Mouse (Mus musculus): ENCODE measurements around the gene Gpat2.

Gene Gpat2

DNA sequence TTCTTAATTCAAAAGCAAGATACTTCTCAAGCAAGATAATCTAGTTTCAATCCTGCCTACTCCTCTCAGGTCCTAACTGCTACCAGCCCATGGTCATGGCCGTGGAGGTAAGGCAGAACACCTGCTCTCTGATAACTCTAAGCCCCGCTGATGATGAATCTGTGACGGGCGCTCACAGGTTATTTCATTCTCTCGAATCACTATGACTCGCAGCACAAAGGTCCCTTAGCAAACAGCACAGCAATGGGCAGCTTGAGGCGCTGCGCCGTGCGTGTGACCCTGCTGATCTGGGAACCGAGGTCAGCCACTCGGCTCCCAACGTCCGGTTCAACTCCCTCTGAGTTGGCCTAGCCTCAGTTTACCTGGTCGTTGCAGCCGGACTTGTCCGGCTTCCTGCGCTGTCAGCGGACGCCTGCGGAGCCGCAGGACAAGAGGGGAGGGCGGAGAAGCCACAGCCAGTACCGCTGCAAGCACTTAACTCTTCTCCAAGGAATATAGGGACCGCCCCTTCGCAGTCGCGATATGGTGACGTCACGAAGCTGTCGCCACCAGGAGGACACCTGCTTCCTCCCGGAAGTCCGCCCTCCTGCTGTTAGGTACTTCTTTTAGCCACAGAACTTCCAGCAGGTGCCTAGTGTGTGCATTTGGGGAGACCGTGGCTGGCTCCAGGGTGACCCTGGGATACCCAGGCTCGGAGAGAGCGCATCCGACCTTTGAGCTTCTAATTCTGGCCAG is 19.2 kb downstream of the Gpat2 start, which contains the start of gene Fahd2a:
Gene Fahd2a (minus strand): TSS at position 511 of the 735 bp plus-strand sequence.
- DNase-seq: peak; percentile 88

DNA sequence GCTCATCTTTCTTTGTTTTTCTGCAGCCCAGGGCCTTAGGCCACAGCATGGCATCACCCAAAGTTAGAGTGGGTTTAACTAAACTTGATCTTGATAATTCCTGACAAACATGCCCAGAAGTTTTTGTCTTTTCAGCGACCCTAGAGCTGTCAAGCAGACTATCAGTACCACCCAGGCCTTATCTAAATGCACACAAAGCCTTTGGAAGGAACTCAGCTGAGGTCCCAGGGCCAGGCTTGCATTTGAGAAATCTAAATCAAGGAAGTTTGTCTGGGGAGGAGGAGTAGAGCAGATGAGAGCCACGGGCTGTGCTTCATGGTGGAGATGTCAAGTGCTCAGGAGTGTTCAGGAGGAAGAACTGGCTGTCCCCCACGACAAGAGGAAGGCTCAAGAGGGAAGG is 21.8 kb downstream of the Gpat2 start:
- no peak for DNase-seq

DNA sequence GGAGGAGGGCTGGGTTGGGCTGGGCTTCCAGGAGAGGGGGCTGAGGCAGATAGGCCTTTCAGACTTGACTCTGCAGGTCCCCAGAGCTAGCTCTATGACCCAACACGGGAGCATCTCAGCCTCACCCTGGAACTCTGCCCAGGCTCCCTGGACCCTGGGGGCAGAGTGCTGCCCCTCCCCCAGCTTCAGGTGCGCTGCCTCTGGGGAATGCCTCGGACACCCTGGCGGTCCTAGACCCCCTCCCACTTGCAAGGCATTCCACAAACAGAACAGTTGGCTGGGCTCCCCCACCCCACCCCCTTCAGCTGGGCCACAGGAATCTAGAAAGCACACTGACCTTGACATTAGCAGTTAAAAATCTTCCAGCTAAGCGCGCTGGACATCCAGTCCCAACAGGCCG is 24.7 kb downstream of the Gpat2 start:
- DNase-seq: no peak

DNA sequence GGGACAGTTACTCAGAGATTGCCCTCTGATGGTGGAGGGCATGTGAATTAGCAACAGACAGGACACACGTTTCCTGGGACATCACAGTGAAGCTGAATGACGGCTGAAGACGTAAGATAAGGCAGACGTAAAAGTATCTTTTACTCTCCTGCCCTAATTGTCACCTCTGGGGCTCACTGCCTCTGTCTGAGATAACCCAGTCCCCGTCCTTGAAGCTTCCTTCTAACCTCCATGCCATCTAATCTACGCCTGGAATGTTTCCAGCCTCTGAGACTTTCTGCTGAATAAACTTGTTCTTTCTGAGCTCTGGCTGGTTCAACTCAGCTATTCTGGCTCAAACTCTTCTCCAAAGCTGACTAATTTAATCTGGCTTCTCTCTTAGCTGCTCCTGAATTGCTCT is 26.7 kb downstream of the Gpat2 start:
- DNase-seq: no peak

DNA sequence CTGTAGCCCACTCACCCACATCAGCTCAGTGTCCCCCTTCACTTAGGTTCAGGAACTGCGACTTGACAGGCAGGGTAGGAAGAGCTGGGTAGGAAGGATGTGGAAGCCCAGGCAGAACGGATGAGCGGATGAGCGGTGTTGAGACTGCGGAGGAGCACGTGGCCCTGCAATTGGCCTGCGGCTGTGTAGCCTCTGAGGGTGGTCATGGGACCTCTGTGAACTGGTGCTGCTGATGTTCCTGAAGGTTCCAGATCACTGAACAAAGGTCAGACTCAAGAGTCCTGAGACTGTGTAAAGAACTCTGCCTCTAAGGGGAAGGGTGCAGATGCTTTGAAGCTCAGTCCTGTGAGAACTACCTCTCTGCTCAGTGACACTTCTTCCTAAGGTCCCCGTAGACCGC is 28.1 kb downstream of the Gpat2 start:
- no peak for DNase-seq

DNA sequence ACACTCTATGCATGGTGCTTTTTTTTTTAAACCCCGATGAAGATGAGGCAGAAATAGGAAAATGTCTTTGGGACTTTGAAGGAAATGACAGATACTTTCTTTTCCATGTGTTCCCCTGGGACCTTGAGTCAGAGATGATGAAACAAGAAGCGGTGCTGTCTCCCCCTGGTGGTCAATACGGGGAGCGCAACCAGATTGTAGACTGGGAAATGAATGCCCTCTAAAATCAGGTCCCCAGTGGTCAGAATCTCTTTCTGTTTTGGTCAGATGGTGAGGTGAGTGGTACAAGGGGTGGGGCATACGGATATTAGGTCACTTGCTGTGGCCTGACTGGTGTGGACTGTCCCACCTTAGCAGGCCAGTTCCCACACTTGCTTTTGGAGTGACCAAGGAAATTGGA is 28.8 kb downstream of the Gpat2 start:
- peak; percentile 62 for DNase-seq

DNA sequence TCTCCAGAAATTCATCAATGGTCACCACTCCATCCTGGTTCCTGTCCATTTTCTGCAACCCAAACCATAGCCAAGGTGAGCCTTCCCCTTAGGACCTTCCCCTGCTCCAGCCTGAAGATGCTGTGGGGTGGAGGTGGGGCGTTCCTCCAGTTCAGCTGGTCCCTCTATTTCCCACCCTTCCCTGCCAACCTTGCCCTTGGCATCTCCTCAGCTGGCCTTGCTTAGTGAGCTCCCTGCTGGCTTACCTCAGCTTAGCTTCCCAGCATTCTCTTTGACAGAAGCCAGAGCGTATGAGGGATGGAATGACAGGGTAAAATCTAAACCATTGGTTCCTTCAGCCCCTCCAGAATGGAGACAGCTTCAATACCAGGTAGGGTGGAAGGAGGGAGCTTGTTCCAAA is 34.3 kb downstream of the Gpat2 start:
- DNase-seq: no peak

DNA sequence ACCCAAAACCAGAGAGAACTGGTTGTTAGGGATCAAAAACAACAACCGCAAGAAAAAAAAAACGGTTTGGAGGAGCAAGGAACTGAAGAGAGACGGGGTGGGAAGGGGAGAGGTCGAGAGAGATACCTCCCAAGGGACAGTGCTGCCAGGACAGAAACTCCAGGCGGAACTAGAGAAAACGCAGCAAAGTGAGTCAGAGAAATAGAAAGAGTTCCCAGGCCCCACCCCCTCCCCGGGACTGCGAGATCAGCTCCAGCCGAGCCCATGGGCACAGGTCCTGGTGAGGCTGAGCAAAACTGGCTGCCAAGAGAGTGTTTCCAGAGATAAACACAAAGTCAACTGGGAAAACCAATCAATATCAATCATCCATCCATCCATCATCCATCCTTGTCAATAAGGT is 36.4 kb downstream of the Gpat2 start:
- no peak for DNase-seq

DNA sequence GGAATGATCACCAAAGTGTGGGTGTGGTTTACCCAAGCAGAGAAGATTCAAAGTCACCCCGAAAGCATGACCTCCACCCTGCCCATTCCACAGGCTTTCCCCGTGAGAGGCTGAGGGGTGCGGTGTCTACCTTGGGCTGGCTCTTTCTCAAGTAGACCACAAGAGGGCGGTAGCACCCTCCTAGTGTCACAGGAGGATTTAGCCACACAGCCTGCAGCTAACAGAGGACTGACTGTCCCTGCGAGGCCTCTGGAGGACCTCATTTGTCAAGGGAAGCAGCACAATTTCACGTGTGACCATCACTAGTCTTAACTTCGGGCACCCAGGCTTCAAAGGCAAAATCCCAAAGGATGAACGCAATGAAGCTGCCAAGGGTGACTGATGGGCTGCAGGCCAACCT is 37.3 kb downstream of the Gpat2 start:
- DNase-seq: peak; percentile 39

DNA sequence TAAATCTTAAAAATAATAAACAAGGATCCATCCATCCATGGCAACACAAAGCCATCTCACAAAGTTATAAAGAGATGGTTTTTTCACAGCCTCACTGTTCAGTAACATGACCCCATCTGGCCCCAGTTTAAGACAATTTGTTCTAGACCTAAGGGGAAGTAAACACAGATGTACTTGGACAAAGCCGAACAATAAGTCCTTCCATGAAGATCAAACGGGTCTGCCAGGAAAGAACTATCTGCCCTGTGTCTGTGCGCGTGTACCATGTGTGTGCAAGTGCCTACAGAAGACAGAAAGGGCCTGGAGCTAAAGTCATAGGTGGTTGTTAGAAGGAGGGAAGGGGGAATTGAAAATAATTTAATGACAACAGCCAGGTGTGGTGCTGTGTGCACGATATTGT is 45.2 kb downstream of the Gpat2 start:
- no peak for DNase-seq

DNA sequence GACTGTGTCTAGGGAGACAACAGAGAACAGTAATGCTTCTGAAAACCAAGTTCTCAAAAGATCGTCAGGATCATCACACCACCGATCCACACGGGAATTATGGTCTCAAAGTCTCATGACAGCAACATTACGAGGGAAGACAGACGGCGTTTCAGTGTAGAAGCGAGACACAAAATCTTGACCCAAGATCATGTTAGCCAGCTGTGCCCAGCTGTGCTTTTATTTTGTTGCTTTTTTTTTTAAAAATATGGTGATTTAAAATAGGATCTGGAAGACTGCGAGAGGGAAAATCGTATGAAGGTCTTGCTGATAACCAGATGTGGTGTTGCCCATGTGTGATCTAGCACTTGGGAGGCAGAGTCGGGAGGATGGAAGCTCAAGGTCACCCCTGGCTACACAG is 45.7 kb downstream of the Gpat2 start:
- no peak for DNase-seq

DNA sequence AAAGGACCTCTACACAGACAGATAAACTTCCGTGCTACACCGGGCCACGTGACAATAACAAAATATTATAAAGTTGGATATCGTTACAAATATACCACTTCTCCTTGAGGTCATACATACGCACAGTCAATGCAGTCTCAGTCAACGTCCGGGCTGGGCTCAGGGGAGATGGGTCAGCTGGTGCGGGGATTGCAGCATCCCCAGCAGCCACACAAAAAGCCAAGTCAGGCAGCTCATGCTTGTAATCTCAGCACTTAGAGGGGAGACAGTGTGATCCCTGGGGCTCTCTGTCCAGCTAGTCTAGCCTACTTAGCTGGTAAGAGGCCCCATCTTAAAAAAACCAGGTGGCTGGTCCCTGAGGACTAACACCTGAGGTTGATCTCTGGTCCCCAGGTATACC is 46.3 kb downstream of the Gpat2 start:
- no peak for DNase-seq

DNA sequence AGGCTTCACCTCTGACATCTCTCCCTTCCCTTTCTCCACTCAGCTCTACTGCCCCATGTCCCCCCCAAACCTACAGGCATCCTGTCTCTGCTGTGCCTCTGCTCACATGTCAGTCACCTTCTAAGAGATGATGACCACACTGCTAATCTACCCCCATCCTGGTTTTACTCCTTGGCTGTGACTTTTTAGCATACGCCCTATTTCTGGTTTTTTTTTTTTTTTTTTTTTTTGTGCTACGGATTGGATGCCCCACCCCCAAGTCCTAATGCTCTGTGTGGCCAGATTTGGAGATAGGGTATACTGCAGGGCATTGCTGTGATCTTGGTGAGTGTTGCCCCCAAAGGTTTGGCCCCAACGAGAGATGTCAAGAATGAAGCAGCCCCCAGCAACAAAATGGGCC is 47.3 kb downstream of the Gpat2 start:
- no peak for DNase-seq

DNA sequence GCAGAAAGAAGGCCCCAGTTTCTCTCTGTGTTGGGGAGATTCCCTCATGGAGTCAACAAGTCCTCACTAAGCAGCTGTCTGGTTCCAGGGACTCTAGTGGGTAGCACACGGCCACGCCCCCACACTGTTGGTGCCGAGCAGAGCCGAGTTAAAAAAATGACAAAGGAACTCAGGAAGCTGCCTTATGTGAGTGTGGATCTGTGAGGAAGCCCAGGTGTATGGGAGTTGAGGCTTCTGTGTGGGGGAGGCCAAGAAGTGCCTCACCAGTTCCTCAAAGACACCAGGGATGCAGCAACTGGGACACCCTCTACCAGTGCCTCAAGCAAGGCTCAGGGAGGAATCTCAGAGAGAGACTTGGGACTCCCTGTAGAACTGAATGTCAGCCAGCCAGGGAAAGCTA is 54.2 kb downstream of the Gpat2 start:
- no peak for DNase-seq

DNA sequence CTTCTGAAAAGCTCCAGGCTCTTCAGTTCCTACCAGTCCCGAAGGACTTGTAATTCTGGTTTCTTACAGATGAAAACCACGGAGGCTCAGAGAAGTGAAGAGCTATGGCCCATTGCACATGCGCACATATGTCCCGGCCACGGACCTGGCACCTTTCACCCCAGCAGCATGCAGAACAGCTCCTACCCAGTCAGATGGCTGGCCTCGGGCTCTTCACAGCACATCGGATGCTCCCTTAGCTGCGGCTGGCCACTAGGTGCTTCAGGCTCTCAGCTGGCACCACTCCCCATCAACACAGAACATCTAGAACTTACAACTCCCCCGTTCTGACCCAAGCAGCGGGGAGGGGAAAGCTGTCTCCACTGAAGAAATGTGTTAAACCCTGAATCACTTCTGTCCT is 54.8 kb downstream of the Gpat2 start:
- DNase-seq: no peak

DNA sequence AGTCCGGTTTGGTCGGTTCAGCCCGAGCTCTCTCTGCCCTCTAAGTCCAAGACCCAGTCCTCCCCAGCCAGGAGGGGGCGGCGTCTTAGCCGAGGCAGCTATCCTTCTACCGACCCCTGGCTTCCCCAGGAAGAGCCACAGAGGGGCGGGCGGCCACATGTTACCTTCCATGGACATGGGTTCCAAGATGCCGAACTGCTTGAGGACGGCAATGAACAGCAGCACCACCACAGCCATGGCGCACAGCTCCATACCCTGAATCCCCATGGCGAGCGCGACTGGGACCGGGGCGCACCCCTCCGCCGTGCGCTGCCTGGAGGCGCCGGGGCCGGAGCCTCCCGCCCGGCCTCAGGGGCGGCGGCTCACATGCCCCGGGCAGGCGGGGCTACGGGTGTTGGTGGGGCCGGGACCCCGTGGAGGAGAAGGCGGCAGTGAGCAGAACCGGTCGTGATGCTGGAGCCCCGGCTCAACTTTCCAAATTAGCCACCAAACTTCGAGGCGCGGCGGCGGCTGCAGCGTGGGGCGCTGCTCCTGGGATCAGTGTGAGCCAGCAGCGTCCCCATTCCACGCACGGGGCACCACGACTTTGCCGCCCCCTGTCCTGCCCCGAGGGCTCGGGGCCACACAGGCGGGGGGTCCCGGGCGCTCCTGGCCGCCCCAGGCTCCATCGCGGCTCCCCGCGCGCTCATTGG is 57.0 kb downstream of the Gpat2 start:
- no peak for DNase-seq

DNA sequence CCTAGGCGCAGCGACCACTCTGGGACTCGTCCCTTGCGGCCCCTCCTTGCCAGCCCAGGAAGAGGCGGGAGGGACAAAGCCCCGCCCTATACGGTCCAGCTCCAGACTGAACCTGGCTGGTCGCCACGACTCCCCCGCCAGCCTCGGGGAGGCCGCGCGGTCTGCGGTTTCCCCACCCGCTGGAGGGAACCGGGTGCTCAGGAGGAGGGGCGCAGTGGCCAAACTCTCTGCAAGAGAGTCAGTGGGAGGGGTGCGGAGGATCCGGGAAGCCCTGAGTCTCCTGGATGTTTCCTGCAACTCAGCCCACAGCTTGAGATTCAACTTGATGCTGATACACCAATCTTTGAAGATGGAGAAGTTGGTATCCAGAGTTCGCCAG is 57.5 kb downstream of the Gpat2 start:
- no peak for DNase-seq

DNA sequence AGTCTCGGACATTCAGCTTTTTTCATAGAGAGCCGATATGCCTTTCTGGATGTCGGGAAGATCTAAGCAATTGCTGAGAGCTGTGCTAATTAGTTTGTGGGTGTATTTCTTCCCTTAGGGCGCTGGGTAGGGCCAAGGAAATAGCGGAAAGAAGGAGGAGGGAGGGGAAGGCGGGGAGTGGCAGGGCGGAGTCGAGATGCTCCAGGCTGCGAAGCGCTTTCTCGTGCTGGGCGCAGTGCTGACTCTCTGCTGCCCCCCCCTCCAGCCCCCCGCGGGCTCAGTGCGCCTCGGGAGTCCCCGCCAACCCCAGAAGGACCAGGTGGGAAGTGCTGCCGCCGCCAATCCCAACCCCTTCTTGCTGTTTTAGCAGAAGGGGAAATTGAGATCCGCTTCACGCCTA is 58.0 kb downstream of the Gpat2 start:
- no peak for DNase-seq

DNA sequence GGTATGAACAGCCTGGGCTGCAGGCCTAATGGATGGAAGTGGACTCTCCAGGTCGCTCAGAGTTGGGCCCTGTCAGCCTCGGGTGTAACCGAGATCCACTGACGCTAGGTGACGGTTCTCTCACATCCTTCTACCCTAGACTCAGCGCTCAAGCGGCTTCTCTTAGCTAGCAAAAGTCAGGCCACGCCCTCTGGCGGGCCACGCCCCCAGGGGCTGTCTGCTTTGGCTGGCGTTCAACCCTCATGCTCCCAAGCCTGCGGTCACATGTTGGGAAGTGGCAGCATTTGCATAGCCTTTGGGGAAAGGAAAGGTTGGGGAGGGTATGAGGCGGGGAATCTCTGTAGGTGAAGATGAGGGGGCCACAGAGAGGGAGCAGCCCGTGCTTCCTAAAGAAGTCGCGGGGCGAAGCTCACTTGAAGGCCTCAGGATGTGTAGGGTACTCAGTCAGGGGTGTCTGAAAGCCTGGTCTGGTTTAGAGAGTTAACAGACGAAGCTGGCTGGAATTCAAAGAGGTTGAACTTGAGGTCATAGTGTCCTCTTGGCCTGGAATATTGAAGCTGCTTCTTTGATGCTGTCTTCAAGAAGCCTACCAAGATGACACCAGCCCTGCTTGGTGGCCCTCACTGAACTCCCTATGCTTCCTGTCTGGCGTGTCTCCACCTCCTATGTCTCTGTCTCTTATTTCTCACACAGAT is 59.6 kb downstream of the Gpat2 start:
- DNase-seq: peak; percentile 30
